Mouse (Mus musculus) cerebellum, postnatal 14 days (tissue): ENCODE data around the gene Olfr575.

Experiments
- DNase-seq, 2 experiments: peaks; one replicate each; pipeline ENCODE4 v3.0.0; 2021; ENCODE audit warnings: mixed read lengths in 2 of 2

Olfr575 gene

GRCm38 (mm10) chr7:102958593-102958992 is at the start of gene Olfr575:
Gene Olfr575 (minus strand): TSS chr7:102958775.
- DNase-seq = no peak

DNA sequence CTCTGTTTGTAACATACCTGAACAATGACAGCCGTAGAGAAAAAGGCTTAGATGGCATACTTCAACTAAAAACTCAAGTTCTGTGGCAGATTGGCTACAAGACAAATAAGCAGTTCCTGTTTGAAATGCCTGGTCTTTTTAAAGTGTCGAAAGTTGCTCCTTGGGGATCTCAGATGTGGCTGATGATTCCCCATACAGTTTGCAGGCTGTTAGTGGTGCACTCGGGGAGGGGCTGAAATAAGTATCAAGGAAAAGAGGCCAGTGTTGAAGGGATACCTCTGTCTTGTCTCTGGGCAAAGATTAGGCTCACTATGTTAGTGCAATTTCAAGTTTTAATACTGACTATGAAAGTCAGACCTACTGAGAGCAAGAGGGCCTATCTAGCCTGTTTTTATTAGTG is 30.6 kb upstream of the Olfr575 start, which contains the start of gene Olfr578:
Gene Olfr578, minus strand, starts transcription at position 101 of the 400 bp plus-strand sequence.
- DNase-seq = no peak

DNA sequence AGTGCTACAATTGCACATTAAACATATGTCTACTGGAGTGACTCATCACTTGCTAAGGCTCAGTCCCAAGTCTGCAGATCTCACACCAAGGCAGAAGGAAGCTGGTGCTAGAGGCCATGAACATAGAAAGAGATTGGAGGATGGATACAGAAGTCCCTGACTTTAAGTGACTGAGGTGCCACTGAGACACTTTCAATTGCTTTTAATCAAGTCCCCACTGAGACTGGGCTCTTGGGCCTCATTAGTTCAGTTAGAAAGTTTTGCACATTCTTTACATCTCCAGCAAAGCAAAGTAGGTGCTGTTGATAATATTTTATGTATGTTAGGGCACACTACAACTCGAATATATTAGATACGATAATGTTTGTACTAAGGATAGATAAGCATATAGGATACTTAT is 17.3 kb upstream of the Olfr575 start, which contains the start of gene Olfr577:
Gene Olfr577, minus strand, starts transcription at position 101 of the 400 bp plus-strand sequence.
- no peak for DNase-seq

GRCm38 (mm10) chr7:102974399-102974798 is 15.8 kb upstream of the Olfr575 start:
- no peak for DNase-seq

DNA sequence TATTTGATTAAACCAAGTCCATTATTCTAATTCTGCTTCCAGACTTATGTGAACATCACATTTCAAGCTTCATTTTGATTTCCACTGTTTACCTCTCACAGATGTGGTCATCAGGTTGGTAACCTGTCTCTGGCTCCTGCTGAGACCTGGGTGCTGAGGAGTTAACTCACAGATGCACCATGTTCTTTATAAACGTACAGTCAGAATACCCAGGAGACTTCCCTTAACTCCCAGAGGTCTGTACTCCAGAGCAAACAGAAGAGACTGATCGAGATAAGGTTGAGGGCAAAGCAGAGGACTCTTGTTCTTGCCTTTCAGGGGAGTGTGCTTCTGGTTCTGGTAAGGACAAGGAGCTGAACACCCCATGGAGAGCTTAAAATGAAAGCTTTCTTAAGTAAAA is 3.8 kb upstream of the Olfr575 start, which contains the start of gene Olfr576:
Gene Olfr576, plus strand, starts transcription at position 301 of the 400 bp plus-strand sequence.
- no peak for DNase-seq

DNA sequence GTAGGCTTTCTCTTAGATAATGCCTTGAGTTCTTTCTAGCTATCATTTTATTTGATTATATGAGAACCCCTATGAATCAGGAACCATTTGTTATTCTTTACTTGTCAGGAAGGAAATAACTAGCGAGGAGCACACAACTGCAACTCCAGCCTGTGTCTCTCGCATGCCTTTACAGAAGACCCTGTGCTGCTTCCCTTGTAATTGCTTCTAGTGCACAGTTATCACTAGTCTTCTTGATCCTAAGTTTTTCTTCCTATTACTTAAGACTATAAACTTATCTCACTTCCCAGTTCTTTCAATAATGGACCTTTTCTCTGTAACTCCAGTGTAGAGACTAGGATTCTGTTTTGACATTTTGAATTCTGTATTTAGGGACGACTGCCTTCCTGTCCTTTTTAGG is 438 bp downstream of the Olfr575 start:
- DNase-seq = no peak

- no peak for DNase-seq
Observed at GRCm38 (mm10) chr7:102950732-102951131, 7.8 kb downstream of the Olfr575 start.

- no peak for DNase-seq
Observed at GRCm38 (mm10) chr7:102948167-102948566, 10.4 kb downstream of the Olfr575 start, which contains the start of gene Olfr574. Gene Olfr574 (plus strand): TSS chr7:102948467.

DNA sequence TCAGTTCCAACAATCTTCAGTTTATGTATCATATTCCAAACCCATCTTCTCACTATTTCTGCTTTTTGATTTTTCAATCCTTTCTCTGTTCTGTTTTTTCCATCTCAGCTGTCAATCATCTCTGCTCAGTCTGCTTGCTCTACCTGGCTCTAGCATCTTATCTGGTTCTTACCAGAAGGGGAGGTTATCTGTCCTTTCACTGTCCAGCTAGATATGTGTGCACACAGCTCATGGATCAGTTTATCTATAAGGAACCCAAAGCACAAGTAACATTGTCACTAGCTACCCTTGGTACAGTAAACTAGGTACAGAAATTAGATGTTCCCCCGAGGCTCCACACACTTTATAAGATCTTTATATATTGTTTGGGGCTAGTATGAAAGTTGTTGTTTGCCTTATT is 15.2 kb downstream of the Olfr575 start:
- no peak for DNase-seq

GRCm38 (mm10) chr7:102942475-102942874 is 16.1 kb downstream of the Olfr575 start, which contains the start of gene Olfr573-ps1:
Gene Olfr573-ps1 (minus strand): TSS chr7:102942575.
- no peak for DNase-seq

DNA sequence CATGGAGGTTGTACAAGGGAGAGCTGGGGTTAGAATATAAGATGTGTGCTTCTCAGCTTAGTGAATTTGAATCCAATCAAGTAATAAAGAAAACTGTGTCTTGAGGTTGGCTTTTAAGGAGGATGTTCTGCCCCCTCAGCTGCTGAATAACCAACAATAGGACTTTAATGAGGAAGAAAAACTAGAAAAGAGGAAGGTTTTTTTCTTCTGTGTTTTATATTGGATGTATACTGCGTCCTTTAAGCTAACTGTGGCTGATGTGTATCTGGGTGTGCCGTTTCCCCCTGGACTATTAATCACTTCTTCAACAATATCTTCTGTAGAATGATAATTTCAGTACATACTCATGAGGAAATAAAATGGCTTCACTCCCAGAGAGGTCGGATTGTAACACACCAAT is 31.5 kb downstream of the Olfr575 start:
- DNase-seq = no peak

GRCm38 (mm10) chr7:102924109-102924508 is 34.5 kb downstream of the Olfr575 start, which contains the start of gene Olfr572:
Gene Olfr572 (plus strand): TSS chr7:102924409.
- no peak for DNase-seq

- DNase-seq = peak; percentile 67 to 69
Observed at GRCm38 (mm10) chr7:102919632-102920031, 38.9 kb downstream of the Olfr575 start.

DNA sequence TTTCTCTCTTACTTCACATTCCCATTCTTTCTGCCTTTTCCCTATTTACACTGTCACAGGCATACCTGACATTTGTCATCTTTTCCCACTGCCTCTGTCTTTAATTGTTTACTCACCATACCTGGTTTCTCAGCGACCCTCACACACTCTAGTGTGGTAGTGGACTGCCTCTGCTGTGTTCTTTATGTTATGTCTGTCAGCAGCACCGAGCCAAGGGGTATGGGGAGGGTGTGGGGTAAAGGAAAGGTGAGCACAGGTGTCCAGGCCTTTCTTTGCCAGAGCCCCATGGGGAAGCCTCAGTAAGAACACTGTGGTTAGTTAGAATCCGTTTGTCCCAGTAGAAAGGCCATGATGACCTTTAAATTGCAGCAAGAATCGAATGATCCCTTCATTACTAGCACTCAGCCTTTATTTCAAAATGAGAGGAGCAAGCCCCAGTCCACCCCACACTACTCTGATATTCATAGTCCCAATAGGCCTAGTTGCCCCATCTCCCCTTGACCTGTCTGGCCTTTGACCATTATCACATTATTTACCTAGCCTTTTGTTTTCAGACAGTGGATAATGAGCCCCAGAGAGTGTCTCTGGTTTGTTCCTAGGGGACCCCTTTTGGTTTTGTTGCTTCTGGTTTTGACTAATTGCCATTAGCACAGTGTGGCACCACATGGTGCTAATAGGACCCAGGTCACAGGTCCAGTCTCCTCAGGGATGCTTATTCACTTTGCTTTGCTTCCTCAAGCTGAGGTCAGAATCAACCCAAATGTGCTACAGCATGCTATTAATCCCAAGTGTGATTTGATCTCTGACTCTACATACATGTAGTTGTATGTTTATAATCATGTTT is 41.3 kb downstream of the Olfr575 start, which contains the start of gene Olfr571:
Gene Olfr571, minus strand, starts transcription at position 505 of the 844 bp plus-strand sequence.
- no peak for DNase-seq

DNA sequence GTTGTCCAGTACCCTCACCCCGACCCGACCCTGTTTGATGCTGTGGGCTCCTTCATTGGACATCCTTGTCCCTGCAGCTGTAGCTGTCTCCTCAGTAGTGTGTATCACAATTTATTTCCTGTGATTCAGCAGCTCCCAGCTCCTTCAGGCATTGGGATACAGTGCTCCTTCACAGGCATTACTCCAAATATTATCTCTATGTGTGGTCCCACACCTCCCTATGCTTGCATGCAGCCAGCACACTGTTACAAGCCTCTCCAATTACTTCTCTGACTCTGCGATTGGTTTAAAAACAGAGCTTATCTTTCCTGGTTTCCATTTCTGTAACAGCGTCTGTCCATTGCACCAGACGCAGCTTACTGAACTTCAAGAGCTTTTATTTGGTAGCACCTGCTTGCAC is 42.2 kb downstream of the Olfr575 start:
- no peak for DNase-seq

DNA sequence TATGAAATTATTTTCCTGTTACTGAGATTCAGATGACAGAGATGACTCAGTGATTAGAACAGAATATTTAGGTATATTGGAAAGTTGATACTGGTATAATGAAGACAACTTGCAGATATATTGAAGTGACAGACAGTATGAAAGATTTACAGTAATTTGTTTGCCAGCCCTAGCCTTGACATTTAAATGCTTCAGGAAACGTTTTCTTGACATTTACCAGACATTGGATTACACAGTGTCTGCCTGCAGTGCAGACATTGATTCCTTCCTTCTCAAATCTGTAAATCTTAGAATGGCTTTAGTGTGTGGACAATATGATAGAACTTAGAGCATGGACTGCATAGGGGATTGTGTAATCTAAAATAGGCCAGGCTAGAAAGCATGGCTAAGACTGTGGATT is 43.3 kb downstream of the Olfr575 start:
- DNase-seq = no peak
